In genomic region chr6:33792604-33793003, GRCm38 (mm10) we compare ENCODE assay signal across 16 mouse cellular contexts.
DNase-seq lines count a peak whose midpoint lies in the region; ATAC-seq and TF ChIP-seq lines count a peak whose summit lies in the region.
"Had no signal": no experiment of that assay in that cellular context is flagged by ENCODE, and none has a peak within 500 bp of the region (broad histone marks: within the 10 kb centered on the region; RNA-seq: fewer than 3 reads in every experiment).

No protein-coding gene starts in this region.

- no peak for TF ChIP-seq CTCF in kidney, adult 2 months (conservative IDR thresholded peaks at IDR 0.05; ENCODE audit: insufficient read depth, insufficient read length, low read depth, low read length)

- DNase-seq in gastrocnemius, adult 18-20 months (ENCODE audit: low spot score) = peak; percentile 15
- no peak for DNase-seq in gastrocnemius, postnatal 36 days
- DNase-seq in kidney, adult 2 months = peak; percentile 49
- DNase-seq in fibroblast of lung, adult 2 months (ENCODE audit: low read depth) = peak; percentile 9
- DNase-seq in skeletal muscle tissue, adult 2 months (ENCODE audit: low read depth, low spot score) = peak; percentile 30
- DNase-seq in spleen, postnatal 36 days (ENCODE audit: low spot score in 2 of 2) = no peak
- DNase-seq: cerebellum, adult 9-11 months; liver, embryonic 13.5 days; lung, embryonic 14.5 days; lung, postnatal 36 days; right cerebral cortex, postnatal 25 days had no signal

- H3K9ac ChIP-seq in kidney, embryonic 16.5 days (replicated peaks; ENCODE audit: low read length) = no peak overlapping the region
- H3K9ac ChIP-seq: embryonic facial prominence, embryonic 13.5 days; limb, embryonic 12.5 days; liver, embryonic 13.5 days; lung, embryonic 14.5 days had no signal

- no peaks in the 10 kb centered on the region for H3K36me3 ChIP-seq in kidney, adult 2 months (ENCODE audit: control insufficient read depth, insufficient read depth, low read length)
- H3K36me3 ChIP-seq in kidney, embryonic 16.5 days (ENCODE audit: insufficient read depth, low read length) = no peaks in the 10 kb centered on the region
- H3K36me3 ChIP-seq: embryonic facial prominence, embryonic 13.5 days; limb, embryonic 12.5 days; liver, embryonic 13.5 days had no signal

- no peak overlapping the region for H3K4me2 ChIP-seq in kidney, embryonic 16.5 days (replicated peaks; ENCODE audit: low read depth, low read length)
- H3K4me2 ChIP-seq: embryonic facial prominence, embryonic 13.5 days; limb, embryonic 12.5 days; liver, embryonic 13.5 days; lung, embryonic 14.5 days had no signal

- no peaks in the 10 kb centered on the region for H3K27me3 ChIP-seq in kidney, adult 2 months (replicated peaks; ENCODE audit: control insufficient read depth, insufficient read depth, low read length)
- no peaks in the 10 kb centered on the region for H3K27me3 ChIP-seq in kidney, embryonic 16.5 days (ENCODE audit: insufficient read depth, low read length)
- H3K27me3 ChIP-seq: embryonic facial prominence, embryonic 13.5 days; limb, embryonic 12.5 days; liver, embryonic 13.5 days had no signal

- H3K27ac ChIP-seq in kidney, adult 2 months (ENCODE audit: insufficient read depth, low read depth, low read length) = no peak overlapping the region
- no peak overlapping the region for H3K27ac ChIP-seq in kidney, embryonic 16.5 days (ENCODE audit: low read length)
- H3K27ac ChIP-seq: embryonic facial prominence, embryonic 13.5 days; limb, embryonic 12.5 days; liver, embryonic 13.5 days; stomach, postnatal 0 days had no signal

- H3K4me3 ChIP-seq in kidney, adult 2 months (ENCODE audit: insufficient read depth, low read depth, low read length) = no peak overlapping the region
- no peak overlapping the region for H3K4me3 ChIP-seq in kidney, embryonic 16.5 days (ENCODE audit: low read length)
- H3K4me3 ChIP-seq: embryonic facial prominence, embryonic 13.5 days; limb, embryonic 12.5 days; liver, embryonic 13.5 days had no signal

- WGBS in kidney, adult 2 months = 77% methylated on average over 2 of the region's 2 CpGs
- 64% methylated on average over 2 of the region's 2 CpGs for WGBS in kidney, embryonic 16.5 days

- no peaks in the 10 kb centered on the region for H3K9me3 ChIP-seq in kidney, embryonic 16.5 days (ENCODE audit: low read length)
- H3K9me3 ChIP-seq: embryonic facial prominence, embryonic 13.5 days; limb, embryonic 12.5 days; liver, embryonic 13.5 days had no signal

- H3K4me1 ChIP-seq in kidney, adult 2 months (ENCODE audit: control insufficient read depth, insufficient read depth, low read length) = no peaks in the 10 kb centered on the region; the same call in 1 of the 2 replicates
- H3K4me1 ChIP-seq in kidney, embryonic 16.5 days (ENCODE audit: insufficient read depth, low read length) = peaks cover 4% of the 10 kb centered on the region; the same call in 1 of the 2 replicates
- H3K4me1 ChIP-seq: limb, embryonic 12.5 days; liver, embryonic 13.5 days had no signal

- intact Hi-C loops in gastrocnemius, postnatal 36 days (cut with DNase I) = no loop called here

- ATAC-seq in kidney, embryonic 16.5 days (ENCODE audit: low FRiP score, low TSS enrichment) = no peak
- ATAC-seq: forebrain, embryonic 16.5 days had no signal

- TF ChIP-seq POLR2A in kidney, adult 2 months (IDR thresholded peaks at IDR 0.05; ENCODE audit: low read depth, low read length) = no peak

Comparison
In these comparisons a context has a peak if more than half of its experiments do, and no peak if none do; other contexts are left out.
1. DNase-seq: peak in gastrocnemius, adult 18-20 months (single experiment), kidney, adult 2 months (single experiment), fibroblast of lung, adult 2 months (single experiment) and skeletal muscle tissue, adult 2 months (single experiment); none in gastrocnemius, postnatal 36 days (0 of 2) and spleen, postnatal 36 days (0 of 2).